Mouse (Mus musculus) telencephalon, adult 2 months (tissue): ENCODE results near the gene Cubn.

Experiments
- DNase-seq: peaks from one replicate; pipeline ENCODE4 v3.0.0-alpha.2; 2011; ENCODE audit warnings: low read depth, low spot score

The Cubn gene

GRCm38 (mm10) chr2:13491734-13492133 lies at the start of gene Cubn:
Cubn (minus strand) TSS chr2:13491813.
- DNase-seq: no peak

- DNase-seq: no peak
Measured at GRCm38 (mm10) chr2:13539860-13540259, 48.2 kb upstream of the Cubn start.

GRCm38 (mm10) chr2:13538704-13539377 lies 47.2 kb upstream of the Cubn start:
- DNase-seq: no peak

- DNase-seq: no peak
Measured at GRCm38 (mm10) chr2:13538258-13538657, 46.6 kb upstream of the Cubn start.

- no peak for DNase-seq
Measured at GRCm38 (mm10) chr2:13537733-13538132, 46.1 kb upstream of the Cubn start.

GRCm38 (mm10) chr2:13536747-13537146 lies 45.1 kb upstream of the Cubn start:
- no peak for DNase-seq

- DNase-seq: no peak
Measured at GRCm38 (mm10) chr2:13530639-13531038, 39.0 kb upstream of the Cubn start.

GRCm38 (mm10) chr2:13529253-13529933 lies 37.8 kb upstream of the Cubn start:
- no peak for DNase-seq

GRCm38 (mm10) chr2:13527531-13527930 lies 35.9 kb upstream of the Cubn start:
- no peak for DNase-seq

GRCm38 (mm10) chr2:13527125-13527524 lies 35.5 kb upstream of the Cubn start:
- no peak for DNase-seq

- DNase-seq: no peak
Measured at GRCm38 (mm10) chr2:13526205-13526604, 34.6 kb upstream of the Cubn start.

GRCm38 (mm10) chr2:13523540-13524456 lies 32.2 kb upstream of the Cubn start:
- DNase-seq: peak; percentile 70

GRCm38 (mm10) chr2:13522106-13522505 lies 30.5 kb upstream of the Cubn start:
- no peak for DNase-seq

GRCm38 (mm10) chr2:13514949-13515348 lies 23.3 kb upstream of the Cubn start:
- no peak for DNase-seq

- no peak for DNase-seq
Measured at GRCm38 (mm10) chr2:13502717-13503116, 11.1 kb upstream of the Cubn start.

GRCm38 (mm10) chr2:13501553-13501952 lies 9.9 kb upstream of the Cubn start:
- DNase-seq: no peak

GRCm38 (mm10) chr2:13500298-13500999 lies 8.8 kb upstream of the Cubn start:
- DNase-seq: peak; percentile 24

- DNase-seq: no peak
Measured at GRCm38 (mm10) chr2:13499196-13499595, 7.6 kb upstream of the Cubn start.

GRCm38 (mm10) chr2:13496087-13496486 lies 4.5 kb upstream of the Cubn start:
- DNase-seq: no peak

GRCm38 (mm10) chr2:13492927-13493326 lies 1.3 kb upstream of the Cubn start:
- DNase-seq: no peak

- no peak for DNase-seq
Measured at GRCm38 (mm10) chr2:13490480-13490879, 1.1 kb downstream of the Cubn start.

- no peak for DNase-seq
Measured at GRCm38 (mm10) chr2:13486470-13486869, 5.1 kb downstream of the Cubn start.
